Mouse (Mus musculus) myocyte (in vitro differentiated cells): ENCODE data around the gene Cdrt4.

ENCODE experiments used
- E2F4 ChIP-seq: IDR thresholded peaks from one replicate; pipeline ENCODE4 v1.6.1; 2011; ENCODE audit warnings: mild to moderate bottlenecking, control low read depth, moderate library complexity; ENCODE audit not compliant: insufficient read depth
- MAX ChIP-seq: IDR thresholded peaks from one replicate; pipeline ENCODE4 v1.6.1; 2011; ENCODE audit warnings: low read depth, mild to moderate bottlenecking, control low read depth
- MYOG ChIP-seq, 3 experiments: IDR thresholded peaks; one replicate each; pipeline ENCODE4 v1.6.1; 2011; ENCODE audit warnings: control low read depth in 2 of 3, low read depth in 2 of 3, mild to moderate bottlenecking in 2 of 3; ENCODE audit not compliant: insufficient read length in 2 of 3, control insufficient read depth in 1 of 3, insufficient read depth in 1 of 3
- POLR2A ChIP-seq: IDR thresholded peaks from one replicate; pipeline ENCODE4 v1.6.1; 2011; ENCODE audit warnings: low read depth, mild to moderate bottlenecking, control low read depth, moderate library complexity; ENCODE audit not compliant: insufficient read length
- POLR2AphosphoS2 ChIP-seq: IDR thresholded peaks from one replicate; pipeline ENCODE4 v1.6.1; 2011; ENCODE audit warnings: low read depth, control low read depth; ENCODE audit not compliant: insufficient read length
- REST ChIP-seq: IDR thresholded peaks from one replicate; pipeline ENCODE4 v1.6.1; 2011; ENCODE audit warnings: mild to moderate bottlenecking, control low read depth, moderate library complexity; ENCODE audit not compliant: insufficient read depth, insufficient read length
- USF1 ChIP-seq: IDR thresholded peaks from one replicate; pipeline ENCODE4 v1.6.1; 2011; ENCODE audit warnings: low read depth, mild to moderate bottlenecking, control low read depth, moderate library complexity

- TF ChIP-seq E2F4 (no peak), POLR2A (no peak), MYOG (IDR thresholded peaks at IDR 0.05; ENCODE audit: control insufficient read depth in 1 of 3, insufficient read depth in 1 of 3, insufficient read length in 2 of 3, low read depth in 2 of 3) (no peak), MAX (no peak), USF1 (no peak), POLR2AphosphoS2 (no peak), REST (no peak)
These were observed 21.2 kb upstream of the Cdrt4 start for GRCm38 (mm10) chr11:62929799-62930198.
